Mouse (Mus musculus): Measurements from ENCODE around the gene Tkt.
"Not testable (repeated sequence)": the region's sequence is repeated elsewhere in the genome, so short reads cannot be mapped to it uniquely, and the experiment has no call there.

Tkt gene

GRCm38 (mm10) chr14:30548131-30548720, at the start of gene Tkt:
Gene Tkt, plus strand, starts transcription at chr14:30548359.
- peak; percentile 88 for DNase-seq (ENCODE audit: low spot score)

- DNase-seq (ENCODE audit: low spot score): no peak
Observed at GRCm38 (mm10) chr14:30504990-30505389, 43.2 kb upstream of the Tkt start.

- no peak for DNase-seq (ENCODE audit: low spot score)
Observed at GRCm38 (mm10) chr14:30510214-30510763, 37.9 kb upstream of the Tkt start.

DNA sequence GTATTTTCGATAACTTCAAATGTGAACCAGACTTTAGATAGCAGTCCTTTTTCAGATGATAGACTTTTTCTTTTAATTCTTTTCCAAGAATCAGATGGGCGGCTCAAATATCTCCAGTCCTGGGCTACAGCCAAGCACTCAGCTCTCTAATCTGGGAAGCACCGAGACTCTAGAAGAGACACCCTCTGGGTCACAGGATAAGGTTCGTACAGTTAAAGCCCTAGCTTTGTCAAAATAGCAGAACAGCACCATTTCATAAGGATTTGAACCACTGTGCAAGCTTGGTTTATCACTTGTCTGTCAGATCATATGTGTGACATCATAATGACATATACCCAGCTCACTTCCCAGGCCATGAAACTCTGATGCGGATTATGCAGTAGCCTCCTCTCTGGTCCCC, 35.3 kb upstream of the Tkt start:
- DNase-seq (ENCODE audit: low spot score): no peak

DNA sequence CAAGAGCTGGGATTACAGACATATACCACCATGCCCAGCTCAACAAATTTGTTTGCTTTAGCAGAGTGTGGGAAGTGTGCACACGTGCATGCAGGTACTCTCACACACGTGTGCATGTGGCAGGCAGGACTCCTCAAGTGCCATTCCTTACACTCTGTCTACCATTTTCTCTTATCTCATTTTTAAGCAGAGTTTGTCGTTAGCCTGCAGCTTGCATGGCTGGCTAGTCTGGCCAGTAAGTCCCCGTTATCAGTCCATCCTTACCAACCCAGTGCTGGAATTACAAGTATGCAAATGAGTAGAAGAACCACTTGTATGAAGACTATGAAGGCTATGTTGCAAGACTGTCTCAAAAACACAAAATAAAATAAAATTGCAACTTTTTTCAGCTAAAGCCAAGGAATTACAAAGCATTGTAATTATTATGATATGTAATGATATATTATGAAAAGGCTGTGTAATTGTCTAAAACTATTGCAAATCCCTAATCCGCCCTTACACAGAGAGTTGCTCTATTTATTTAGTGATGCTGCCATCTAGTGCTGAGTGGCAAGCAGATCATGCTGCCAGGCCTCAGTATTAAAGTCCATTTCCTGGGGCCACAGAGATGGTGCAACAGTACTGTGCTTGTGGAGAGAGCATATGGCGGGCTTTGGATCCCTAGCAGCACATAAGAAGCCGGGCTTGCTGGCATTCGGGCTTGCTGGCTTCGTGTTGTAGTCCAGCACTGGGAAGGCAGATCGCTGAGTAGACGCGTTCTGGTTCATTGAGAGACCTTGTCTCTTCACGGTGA, 32.0 kb upstream of the Tkt start:
- DNase-seq (ENCODE audit: low spot score): peak; percentile 53

- no peak for DNase-seq (ENCODE audit: low spot score)
Observed at GRCm38 (mm10) chr14:30519323-30519722, 28.8 kb upstream of the Tkt start.

DNA sequence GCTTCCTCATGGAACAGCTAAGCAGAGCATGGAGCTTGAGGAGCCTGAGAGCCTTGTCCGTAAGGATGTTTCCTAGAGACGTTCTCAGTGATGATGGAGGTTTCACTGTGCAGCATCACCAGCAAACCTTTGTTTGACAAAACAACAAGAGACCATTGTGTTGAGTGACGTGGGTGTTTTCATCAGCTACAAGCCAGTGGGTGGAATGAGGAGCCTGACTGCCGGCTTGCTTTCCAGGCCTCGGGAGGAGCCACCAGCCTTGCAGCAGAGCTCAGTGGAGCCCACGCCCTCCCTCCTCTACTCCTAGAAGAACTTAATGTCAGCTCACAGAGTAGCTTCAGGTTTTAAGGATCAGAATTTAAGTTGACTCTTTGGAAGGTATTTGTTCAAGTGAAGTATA, 24.8 kb upstream of the Tkt start:
- DNase-seq (ENCODE audit: low spot score): peak; percentile 59

DNA sequence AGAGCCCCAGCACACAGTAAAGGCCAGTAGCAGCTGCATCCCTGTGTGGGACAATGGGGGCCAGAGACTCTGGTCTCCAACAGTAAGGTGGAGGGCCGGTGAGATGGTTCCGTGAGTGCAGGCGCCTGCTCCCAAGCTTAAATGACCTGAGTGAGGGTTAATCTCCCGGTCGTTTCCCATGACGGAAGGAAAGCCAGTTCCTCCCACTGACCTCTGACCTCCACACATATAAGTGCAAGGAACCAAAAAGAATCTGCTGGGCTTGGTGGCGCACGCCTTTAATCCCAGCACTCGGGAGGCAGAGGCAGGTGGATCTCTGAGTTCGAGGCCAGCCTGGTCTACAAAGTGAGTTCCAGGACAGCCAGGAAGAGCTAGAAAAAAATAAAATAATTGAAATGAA, 19.8 kb upstream of the Tkt start:
- no peak for DNase-seq (ENCODE audit: low spot score)

GRCm38 (mm10) chr14:30528961-30529360, 19.2 kb upstream of the Tkt start:
- no peak for DNase-seq (ENCODE audit: low spot score)

GRCm38 (mm10) chr14:30529454-30529853, 18.7 kb upstream of the Tkt start:
- no peak for DNase-seq (ENCODE audit: low spot score)

DNA sequence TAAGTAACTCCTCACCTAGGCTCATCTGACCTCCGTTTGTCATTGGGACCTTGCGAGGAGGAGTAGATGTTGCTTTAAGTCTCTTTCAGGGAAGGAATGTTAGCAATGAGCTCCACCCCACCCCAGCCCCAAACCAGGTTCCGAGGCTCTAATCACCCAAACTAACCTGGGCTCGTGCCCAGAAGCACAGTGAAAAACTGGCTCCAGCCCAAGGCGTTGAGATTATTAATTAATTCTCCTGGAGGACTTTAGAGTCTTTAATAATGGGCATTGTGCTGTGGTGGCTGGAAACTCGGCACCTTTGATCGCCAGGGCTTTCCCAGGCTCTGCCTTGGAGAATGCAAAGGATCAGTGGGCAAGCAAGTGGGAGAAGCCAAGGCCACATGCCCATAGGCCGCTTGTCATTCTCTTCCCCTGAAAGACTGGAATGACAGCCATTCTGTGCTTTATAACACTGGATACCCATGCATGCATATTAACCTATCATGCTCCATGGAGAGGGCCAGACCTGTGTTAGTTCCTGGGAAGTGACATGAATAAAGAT, 17.4 kb upstream of the Tkt start:
- DNase-seq (ENCODE audit: low spot score): no peak

DNA sequence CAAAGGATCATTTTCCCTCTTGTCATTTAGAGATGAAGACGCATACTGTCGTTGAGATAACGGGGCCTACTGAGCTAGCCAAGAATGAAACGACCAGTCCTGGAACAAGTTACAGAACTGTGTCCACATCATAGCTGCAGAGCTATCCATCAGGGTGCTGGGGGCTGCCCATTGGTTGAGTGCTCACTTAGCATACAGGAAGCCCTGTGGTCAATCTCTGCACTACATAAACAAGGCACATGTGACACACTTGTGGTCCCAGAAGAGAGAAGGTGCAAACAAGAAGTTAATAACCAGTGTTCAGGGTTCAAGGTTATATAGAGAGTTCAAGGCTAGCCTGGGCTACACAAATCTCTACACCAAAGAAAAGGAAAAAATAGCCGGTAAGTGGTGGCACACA, 16.7 kb upstream of the Tkt start:
- no peak for DNase-seq (ENCODE audit: low spot score)

- no peak for DNase-seq (ENCODE audit: low spot score)
Observed at GRCm38 (mm10) chr14:30531896-30532295, 16.3 kb upstream of the Tkt start.

DNA sequence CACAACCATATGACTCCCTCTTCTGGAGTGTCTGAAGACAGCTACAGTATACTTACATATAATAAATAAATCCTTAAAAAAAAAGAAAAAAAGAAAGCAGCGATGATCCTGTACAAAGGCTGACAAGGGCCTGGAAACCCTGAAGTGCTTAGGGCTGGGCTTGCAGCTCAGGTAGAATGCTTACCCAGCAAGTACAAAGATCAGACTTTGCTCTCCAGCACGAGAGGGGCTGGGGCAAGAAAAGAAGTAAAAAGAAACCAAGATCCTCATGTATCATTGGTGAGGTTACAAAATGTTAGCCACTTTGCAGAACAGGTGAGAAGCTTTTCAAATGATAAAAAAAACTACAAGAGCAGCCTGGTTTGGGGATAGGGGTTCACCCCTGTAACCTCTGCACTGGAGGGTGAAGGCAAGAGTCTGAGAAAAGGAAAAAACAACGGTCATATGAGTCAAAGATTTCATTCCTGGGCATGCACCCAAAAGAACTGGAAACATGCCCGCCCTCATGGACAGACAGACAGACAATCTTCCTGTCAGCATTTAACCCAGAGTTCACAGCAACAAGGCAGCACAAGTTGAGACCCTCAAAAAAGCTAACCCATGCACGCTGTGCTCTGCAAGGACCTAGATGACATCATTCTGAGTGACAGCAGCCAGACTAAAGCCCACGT, 14.2 kb upstream of the Tkt start:
- no peak for DNase-seq (ENCODE audit: low spot score)

DNA sequence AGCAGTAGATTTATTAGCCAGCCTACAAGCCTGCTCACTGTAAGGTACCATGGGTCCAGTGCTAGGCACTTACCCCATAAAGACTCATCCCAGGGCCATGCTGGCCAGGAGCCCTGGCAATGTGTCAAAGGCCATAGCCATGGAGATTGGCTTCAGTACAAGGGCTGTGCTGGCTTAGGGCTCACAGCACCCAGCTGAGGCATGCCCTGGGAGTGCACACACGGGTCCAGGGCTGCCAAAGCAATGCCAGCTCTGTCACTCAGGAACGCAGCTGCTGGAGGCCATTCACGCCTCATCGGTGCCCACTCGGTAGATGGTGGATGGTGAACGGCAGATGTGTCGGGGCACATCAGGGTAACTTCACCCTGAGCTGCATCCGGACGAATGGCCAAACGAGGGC, 6.6 kb upstream of the Tkt start:
- peak; percentile 84 for DNase-seq (ENCODE audit: low spot score)

DNA sequence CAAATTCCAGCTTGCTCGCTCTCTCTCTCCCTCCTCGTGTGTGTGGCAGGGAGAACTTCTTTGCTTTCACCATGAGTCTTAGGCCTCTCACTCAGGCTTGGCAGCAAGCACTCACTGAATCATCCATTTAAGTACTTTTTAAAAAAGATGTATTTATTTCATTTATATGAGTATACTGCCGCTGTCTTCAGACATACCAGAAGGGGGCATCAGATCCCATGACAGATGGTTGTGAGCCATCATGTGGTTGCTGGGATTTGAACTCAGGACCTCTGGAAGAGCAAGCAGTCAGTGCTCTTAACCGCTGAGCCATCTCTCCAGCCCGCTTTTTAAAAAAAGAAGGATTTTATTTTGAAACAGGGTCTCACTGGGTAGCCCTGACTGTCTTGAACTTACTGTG, 4.8 kb upstream of the Tkt start:
- DNase-seq (ENCODE audit: low spot score): not testable (repeated sequence)

- peak; percentile 96 for DNase-seq (ENCODE audit: low spot score)
Observed at GRCm38 (mm10) chr14:30548965-30549776, 1.0 kb downstream of the Tkt start.

DNA sequence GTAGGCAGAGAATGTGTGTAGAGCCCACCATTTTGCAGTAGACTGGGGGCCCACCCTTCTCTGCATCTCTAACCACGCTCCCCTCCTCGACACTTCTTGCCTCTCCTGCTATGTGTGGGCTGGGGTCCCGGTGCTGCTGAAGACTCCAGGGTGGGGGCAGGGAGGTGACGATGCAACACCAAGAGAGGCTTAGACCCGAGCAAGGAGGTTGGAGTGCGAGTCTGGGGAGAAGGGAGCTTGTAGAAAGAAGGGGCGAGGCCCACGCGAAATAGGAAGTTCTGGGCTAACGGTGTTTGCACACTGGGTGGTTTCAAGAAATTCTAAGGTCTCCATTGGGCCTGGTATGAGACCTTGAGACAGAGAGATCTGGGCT, 1.6 kb downstream of the Tkt start:
- DNase-seq (ENCODE audit: low spot score): peak; percentile 30

GRCm38 (mm10) chr14:30550232-30551070, 2.3 kb downstream of the Tkt start:
- no peak for DNase-seq (ENCODE audit: low spot score)

DNA sequence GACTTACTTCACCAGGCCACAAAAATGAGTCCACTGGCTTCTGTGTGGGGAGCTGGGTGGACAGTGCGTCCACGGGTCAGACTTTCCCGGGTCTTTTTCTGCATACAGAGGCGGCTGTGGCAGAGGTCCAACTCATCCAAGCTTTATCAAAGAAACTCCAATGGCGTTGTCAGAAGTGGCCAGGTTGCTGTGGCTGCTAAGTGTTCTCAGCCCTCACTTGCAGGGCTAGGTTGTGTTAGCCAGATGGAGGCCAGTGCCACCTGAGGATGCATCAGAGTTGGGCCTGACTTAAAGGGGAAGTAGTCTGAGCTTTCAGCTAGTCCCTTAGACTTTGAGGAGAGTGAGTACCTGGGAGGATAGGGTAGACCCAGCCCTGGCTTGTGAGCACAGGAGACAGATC, 3.4 kb downstream of the Tkt start:
- DNase-seq (ENCODE audit: low spot score): no peak

DNA sequence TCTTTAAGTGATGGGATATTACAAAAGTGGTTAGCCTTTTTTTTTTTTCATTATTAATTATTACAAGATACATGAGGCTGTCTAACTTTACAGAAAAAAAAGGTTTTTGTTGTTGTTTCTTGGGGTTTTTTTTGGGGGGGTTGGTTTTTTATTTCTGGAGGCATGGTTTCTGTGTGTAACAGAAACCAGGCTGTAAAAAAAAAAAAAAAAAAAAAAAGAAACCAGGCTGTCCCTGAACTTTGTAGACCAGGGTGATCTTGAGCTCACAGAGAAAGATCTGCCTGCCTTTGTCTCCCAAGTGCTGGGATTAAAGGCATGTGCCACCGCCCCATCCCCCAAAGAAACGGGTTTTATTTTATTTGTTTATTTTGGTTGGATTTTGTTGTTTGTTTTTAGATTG, 3.8 kb downstream of the Tkt start:
- DNase-seq (ENCODE audit: low spot score): no peak

All from layer of hippocampus, adult 11-12 months (tissue).